Mouse (Mus musculus): ENCODE results near the gene Tmx1. TPM values are rescaled to one million over a fixed set of nuclear protein-coding genes. Genes with fewer than 3 reads are reported as not detected.

The Tmx1 gene
- 96.9 TPM for polyA plus RNA-seq (2017; shearing (Covaris generic))

DNA sequence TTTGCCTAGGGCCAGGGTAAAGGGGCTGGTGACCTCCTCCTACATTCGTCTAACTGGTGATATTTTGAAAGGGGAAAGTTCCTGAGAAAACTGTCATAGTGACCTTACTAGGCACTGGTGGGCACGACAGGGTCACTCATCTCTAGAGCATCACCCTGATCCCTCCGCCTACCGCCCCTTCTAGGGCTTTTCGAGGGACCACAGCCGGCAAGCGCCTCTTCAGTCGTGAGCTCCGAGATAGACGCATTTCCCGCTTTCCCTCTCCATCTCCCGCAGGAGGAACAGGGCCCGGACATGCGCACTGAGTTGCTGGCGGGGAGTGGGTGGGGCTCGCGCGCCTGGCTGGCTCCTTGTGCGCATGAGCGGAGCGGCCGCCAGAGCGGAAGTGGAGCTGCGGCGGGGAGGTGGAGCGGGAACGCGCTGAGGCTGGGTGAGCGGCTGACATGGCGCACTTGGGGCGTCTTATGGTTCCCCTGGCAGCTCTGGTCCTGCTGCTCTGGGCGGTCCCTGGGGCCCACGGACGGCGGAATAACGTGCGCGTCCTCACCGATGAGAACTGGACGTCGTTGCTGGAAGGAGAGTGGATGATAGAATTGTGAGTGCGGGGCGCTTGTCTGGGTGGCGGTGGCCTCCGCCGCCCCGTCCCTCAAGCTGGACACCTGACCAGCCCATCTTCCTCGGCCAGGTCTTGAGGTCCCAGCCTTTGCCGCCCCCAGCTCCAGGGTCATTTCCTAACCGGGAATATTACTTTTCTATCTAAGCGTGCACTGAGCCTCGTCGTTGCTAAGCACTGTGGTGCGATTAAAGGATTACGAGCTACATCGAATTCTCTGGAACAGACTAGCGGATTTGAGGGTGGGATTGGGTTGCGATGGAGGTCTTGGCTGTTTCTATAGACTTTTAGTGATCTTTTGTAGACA, at the start of gene Tmx1:
Gene Tmx1 (plus strand): TSS at position 370 of the 920 bp plus-strand sequence.

Other genes starting within 250 kb of the Tmx1 start
- 0.41 TPM for gene Pygl, start 221.6 kb upstream of the Tmx1 start, polyA plus RNA-seq (2017; shearing (Covaris generic))
- 0.22 TPM for gene Trim9, start 105.5 kb upstream of the Tmx1 start, polyA plus RNA-seq (2017; shearing (Covaris generic))

All from naive thymus-derived CD4-positive, alpha-beta T cell, adult 5 months (primary cell).